Mouse (Mus musculus): ENCODE measurements around the gene Nans. TPM values are rescaled to one million over a fixed set of nuclear protein-coding genes. Genes with fewer than 3 reads are reported as not detected.
A peak's percentile ranks its signal among the peaks of the same experiment; 100 is the strongest.

Gene Nans
- polyA plus RNA-seq (2016; fragmentation: Nextera tagmentation; extraction: Ambion mirVana) = 85.6 and 90.7 TPM in 2 replicates

DNA sequence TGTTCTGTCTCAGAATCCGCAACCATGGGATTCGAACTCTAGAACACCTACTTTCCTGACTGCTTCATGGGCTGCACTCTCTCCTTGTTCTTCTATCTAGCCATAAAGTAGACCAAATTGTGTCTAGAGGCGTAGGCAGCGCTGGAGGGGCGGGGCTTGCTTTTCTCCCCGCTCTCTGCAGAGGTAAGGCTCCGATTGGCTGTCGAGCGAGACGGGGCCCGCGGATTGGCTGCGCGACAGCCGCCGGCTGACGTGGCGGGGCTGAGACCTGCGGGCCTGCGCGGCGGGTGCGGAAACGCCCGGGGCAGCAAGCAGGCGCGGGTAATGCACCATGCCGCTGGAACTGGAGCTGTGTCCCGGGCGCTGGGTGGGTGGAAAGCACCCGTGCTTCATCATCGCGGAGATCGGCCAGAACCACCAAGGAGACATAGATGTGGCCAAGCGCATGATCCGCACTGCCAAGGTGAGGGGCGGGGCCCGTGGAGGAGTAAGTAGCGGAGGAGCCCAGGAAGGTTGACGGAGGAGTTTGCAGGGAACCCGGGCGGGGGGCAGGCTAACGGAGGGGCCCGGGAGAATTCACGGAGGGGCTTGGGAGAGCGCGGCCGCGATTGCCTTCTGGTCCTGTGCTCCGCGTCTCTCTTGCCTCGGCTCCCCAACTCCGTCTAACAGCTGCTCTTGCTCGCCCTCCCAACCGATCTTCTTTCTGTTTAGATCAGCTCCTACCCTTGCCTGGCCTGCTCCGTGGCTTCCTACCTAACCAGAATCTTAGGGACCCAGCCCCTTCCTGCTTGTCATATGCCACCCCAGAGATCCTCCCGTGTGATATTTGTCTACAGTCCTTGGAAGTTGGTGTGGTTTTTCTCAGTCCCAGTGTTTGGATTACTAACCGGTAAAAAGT lies at the start of gene Nans:
Gene Nans, plus strand, starts transcription at position 221 of the 898 bp plus-strand sequence.
- WGBS = under 1% methylated on average over 58 of the region's 58 CpGs
- H3K9me3 ChIP-seq = no peaks in the 10 kb centered on the region
- ATAC-seq (ENCODE audit: insufficient number of reproducible peaks, insufficient read depth, low FRiP score, low TSS enrichment) = peak; percentile 93
- peak within 1 kb of the TSS; percentile 68 for H3K4me3 ChIP-seq
- H3K36me3 ChIP-seq = peaks cover 17% of the 10 kb centered on the region
- peak within 1 kb of the TSS; percentile 74 for H3K9ac ChIP-seq
- H3K27ac ChIP-seq = peak within 1 kb of the TSS; percentile 61
- H3K27me3 ChIP-seq = no peaks in the 10 kb centered on the region
- H3K4me1 ChIP-seq = peaks cover 8% of the 10 kb centered on the region
- H3K4me2 ChIP-seq (replicated peaks) = peak within 1 kb of the TSS; percentile 62

DNA sequence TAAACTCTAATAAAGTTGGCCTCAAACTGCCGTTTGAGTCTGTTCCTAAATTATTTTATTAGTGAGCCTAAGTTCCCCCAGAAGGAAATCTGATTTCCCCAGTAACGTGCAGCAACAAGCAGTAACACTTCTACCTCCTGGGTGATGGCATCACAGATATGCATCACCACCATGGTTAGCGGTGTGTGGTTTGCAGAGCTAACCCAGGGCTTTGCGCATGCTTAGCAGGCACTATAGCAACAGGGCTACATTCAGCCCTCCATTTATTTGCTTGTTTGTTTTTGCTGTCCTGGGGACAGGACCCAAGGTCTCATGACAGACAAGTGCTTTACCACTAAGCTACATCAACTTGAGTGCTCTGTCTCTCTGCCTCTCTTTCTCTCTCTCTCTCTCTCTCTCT lies 46.5 kb upstream of the Nans start:
- Histone ChIP-seq H3K4me3 (no peak overlapping the region), H3K4me2 (replicated peaks) (no peak overlapping the region), H3K9me3 (no peaks in the 10 kb centered on the region), H3K36me3 (no peaks in the 10 kb centered on the region), H3K27me3 (no peaks in the 10 kb centered on the region), H3K27ac (no peak overlapping the region), H3K9ac (no peak overlapping the region), H3K4me1 (0 out of 2 replicates have a peak, but pooled peaks cover 3% of the 10 kb centered on the region)
- WGBS = 78% methylated on average over 4 of the region's 4 CpGs
- no peak for ATAC-seq (ENCODE audit: insufficient number of reproducible peaks, insufficient read depth, low FRiP score, low TSS enrichment)

DNA sequence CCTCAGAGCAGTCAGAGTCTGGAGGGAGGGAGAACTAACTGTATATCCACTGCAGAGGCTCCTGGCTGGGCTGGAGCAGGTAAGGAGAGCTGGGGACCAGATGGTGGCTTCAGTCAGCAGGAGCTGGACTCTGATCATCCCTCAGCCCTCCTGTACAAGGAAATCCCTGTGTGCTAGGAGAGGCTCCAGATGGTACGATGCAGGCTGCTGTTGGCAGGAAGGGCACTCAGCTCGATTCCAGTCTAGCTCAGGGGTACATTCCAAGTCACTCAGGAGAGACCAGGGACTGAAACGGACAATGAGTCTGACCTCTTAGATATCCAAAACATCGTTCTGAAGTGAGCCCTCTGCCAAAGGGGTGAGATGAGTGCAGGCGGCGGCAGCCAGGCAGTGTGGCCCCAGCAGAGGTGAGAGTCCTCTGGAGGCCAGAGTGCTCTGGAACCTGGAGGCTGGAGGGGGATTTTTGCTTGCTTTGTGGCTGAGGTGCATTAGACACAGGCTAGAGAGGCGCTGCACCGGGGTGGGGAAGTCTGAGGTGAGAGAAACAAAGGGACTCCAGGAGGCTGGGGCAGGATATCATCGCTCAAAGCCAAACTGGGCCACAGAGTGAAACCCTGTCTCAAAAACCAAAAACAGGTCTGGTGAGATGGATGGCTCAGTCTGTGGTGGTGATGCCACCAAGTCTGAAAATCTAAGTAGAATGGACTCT lies 43.7 kb upstream of the Nans start:
- H3K4me2 ChIP-seq (replicated peaks) = no peak overlapping the region
- WGBS = 30% methylated on average over 9 of the region's 9 CpGs
- H3K9ac ChIP-seq = no peak overlapping the region
- ATAC-seq (ENCODE audit: insufficient number of reproducible peaks, insufficient read depth, low FRiP score, low TSS enrichment) = no peak
- H3K9me3 ChIP-seq = no peaks in the 10 kb centered on the region
- H3K36me3 ChIP-seq = no peaks in the 10 kb centered on the region
- no peak overlapping the region for H3K4me3 ChIP-seq
- H3K27ac ChIP-seq = no peak overlapping the region
- H3K27me3 ChIP-seq = no peaks in the 10 kb centered on the region
- 0 out of 2 replicates have a peak, but pooled peaks cover 3% of the 10 kb centered on the region for H3K4me1 ChIP-seq

DNA sequence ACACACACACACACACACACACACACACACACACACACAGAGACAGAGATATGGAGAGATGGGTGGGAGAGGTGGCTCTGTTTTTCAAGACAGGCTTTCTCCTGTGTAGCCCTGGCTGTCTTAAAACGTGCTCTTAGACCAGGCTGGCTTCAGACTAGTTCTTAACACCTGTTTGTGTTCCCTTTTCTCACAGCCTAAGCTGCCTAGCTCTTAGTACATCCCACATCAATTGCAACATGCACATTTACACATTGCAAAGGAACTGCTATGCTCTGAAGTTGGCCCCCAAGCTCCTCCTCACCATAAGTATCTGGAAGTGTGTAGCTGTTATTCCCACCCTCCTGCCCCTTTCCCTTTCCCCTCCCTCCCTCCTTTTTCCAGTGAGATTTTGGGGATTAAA lies 41.6 kb upstream of the Nans start:
- no peaks in the 10 kb centered on the region for H3K36me3 ChIP-seq
- H3K9me3 ChIP-seq = no peaks in the 10 kb centered on the region
- H3K27me3 ChIP-seq = no peaks in the 10 kb centered on the region
- H3K4me2 ChIP-seq (replicated peaks) = no peak overlapping the region
- H3K9ac ChIP-seq = no peak overlapping the region
- 0 out of 2 replicates have a peak, but pooled peaks cover 3% of the 10 kb centered on the region for H3K4me1 ChIP-seq
- ATAC-seq (ENCODE audit: insufficient number of reproducible peaks, insufficient read depth, low FRiP score, low TSS enrichment) = no peak
- H3K4me3 ChIP-seq = no peak overlapping the region
- 40% methylated on average over 1 of the region's 1 CpGs for WGBS
- no peak overlapping the region for H3K27ac ChIP-seq

DNA sequence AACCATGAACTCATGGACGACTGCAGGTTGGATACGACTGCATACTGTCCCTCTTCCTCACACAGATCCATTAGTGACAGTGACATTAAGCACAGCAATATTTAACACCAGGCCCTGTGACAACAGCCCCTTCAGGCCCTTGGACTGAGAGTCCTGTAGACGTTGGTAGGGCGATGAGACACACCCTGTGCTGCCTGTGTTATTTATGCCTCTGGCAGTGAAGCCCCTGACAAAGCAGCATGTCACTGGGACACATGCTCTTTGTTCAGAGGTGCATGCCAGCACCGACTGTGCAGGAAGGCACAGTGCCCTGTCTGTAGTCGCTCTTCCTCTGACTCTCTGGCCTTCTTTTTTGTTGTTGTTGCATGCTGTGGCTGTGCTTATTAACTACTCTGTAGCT lies 40.2 kb upstream of the Nans start:
- Histone ChIP-seq H3K4me1 (peaks cover 15% of the 10 kb centered on the region), H3K4me3 (no peak overlapping the region)

DNA sequence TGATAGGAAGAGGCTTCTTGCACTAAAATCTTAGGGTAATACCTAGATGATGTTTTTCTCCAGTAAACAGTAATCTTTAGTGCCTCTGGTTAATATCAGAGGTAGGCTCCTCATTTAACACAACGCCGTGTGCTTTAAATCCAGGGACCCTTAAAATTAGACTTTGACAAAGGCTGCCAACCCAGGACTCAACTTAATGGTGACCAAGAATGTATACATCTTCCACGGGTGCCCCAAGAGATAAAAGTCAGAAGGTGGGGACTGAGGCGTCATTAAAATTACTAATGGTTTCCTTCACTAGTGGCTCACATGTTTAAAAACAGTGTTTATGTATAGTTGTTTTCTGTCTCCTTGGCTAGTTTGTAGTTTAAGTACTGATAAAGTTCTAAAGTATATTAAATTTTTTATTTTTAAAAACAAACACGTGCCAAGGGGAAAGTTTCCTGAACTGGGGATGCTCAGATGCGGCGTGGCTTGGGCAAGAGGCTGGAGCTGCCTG lies 39.0 kb upstream of the Nans start:
- Histone ChIP-seq H3K27ac (peak overlapping the region; percentile 100), H3K9ac (peak overlapping the region; percentile 99), H3K9me3 (no peaks in the 10 kb centered on the region), H3K4me2 (replicated peaks) (peak overlapping the region; percentile 86), H3K27me3 (no peaks in the 10 kb centered on the region), H3K36me3 (no peaks in the 10 kb centered on the region), H3K4me3 (peak overlapping the region; percentile 88), H3K4me1 (peaks cover 24% of the 10 kb centered on the region)
- WGBS = 28% methylated on average over 7 of the region's 7 CpGs
- no peak for ATAC-seq (ENCODE audit: insufficient number of reproducible peaks, insufficient read depth, low FRiP score, low TSS enrichment)

More for the DNA sequence above, 40.2 kb upstream of the Nans start:
- no peak for ATAC-seq (ENCODE audit: insufficient number of reproducible peaks, insufficient read depth, low FRiP score, low TSS enrichment)
- WGBS = 30% methylated on average over 6 of the region's 6 CpGs
- no peak overlapping the region for H3K27ac ChIP-seq
- no peaks in the 10 kb centered on the region for H3K36me3 ChIP-seq
- H3K9me3 ChIP-seq = no peaks in the 10 kb centered on the region
- no peaks in the 10 kb centered on the region for H3K27me3 ChIP-seq
- H3K9ac ChIP-seq = no peak overlapping the region
- H3K4me2 ChIP-seq (replicated peaks) = no peak overlapping the region

DNA sequence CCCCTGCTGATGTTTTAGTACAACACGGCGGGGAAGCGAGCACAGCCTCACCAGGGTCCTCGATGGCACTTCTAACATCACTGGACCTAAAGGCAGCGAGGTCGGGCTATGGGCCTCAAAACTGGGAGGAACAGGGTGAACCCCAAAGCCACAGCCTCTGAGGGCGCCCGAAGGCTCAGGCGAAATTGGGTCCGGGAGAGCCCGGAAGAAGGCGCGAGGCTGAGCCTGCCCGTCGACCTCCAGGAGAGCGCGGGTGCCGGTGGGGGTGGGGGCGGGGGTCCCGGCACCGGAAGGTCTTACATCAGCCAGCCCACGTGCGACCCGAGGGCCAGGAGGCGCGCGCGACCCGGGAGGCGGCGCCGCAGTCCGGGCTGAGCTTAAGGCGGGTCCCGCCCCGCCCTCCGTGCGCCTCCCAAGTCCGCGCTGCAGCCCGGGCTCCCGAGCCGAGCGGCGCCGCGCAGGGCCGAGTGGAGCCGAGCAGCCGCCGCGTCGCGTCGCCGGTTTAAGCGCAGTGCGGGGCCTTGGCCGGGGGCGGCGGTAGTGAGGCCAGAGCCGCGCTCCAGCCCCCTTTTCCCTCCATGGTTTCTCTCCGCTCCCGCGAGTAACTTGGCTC lies 38.4 kb upstream of the Nans start, which contains the start of gene Anp32b:
Gene Anp32b, plus strand, starts transcription at position 384 of the 613 bp plus-strand sequence.
- H3K36me3 ChIP-seq = no peaks in the 10 kb centered on the region
- peak within 1 kb of the TSS; percentile 99 for H3K9ac ChIP-seq
- peak within 1 kb of the TSS; percentile 86 for H3K4me2 ChIP-seq (replicated peaks)
- WGBS = under 1% methylated on average over 64 of the region's 66 CpGs
- peaks cover 27% of the 10 kb centered on the region for H3K4me1 ChIP-seq
- no peaks in the 10 kb centered on the region for H3K27me3 ChIP-seq
- peak within 1 kb of the TSS; percentile 88 for H3K4me3 ChIP-seq
- peak within 1 kb of the TSS; percentile 100 for H3K27ac ChIP-seq
- peak; percentile 95 for ATAC-seq (ENCODE audit: insufficient number of reproducible peaks, insufficient read depth, low FRiP score, low TSS enrichment)
- no peaks in the 10 kb centered on the region for H3K9me3 ChIP-seq

DNA sequence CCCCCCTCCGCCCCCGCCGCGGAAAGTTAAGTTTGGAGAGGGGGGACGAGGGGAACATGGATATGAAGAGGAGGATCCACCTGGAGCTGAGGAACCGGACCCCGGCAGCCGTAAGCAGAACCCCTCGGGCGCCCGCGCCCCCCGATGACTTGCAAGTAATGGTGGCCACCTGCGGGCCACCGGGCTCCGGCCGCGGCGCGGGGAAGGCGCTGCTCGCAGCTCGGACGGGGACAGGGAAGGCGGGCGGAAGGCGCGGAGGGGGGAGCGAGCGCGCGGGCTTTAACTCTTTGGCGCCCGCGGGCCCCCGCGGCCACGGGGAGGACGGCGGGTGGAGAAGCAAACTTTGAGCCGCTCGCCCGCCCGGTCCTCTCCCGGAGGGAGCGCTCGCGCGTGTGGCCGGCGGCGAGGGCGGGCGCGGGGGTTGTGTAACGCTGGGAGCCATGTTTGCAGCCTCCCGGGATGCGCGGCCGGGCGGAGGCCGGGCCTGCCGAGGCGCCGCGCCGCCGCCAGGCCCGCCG lies 37.7 kb upstream of the Nans start:
- no peaks in the 10 kb centered on the region for H3K36me3 ChIP-seq
- peak; percentile 16; the same call in 1 of the 2 replicates for ATAC-seq (ENCODE audit: insufficient number of reproducible peaks, insufficient read depth, low FRiP score, low TSS enrichment)
- H3K9ac ChIP-seq = peak overlapping the region; percentile 99
- H3K4me1 ChIP-seq = peaks cover 28% of the 10 kb centered on the region
- peak overlapping the region; percentile 88 for H3K4me3 ChIP-seq
- H3K27me3 ChIP-seq = no peaks in the 10 kb centered on the region
- no peaks in the 10 kb centered on the region for H3K9me3 ChIP-seq
- H3K4me2 ChIP-seq (replicated peaks) = peak overlapping the region; percentile 86; the same call in 1 of the 2 replicates
- H3K27ac ChIP-seq = peak overlapping the region; percentile 100
- under 1% methylated on average over 61 of the region's 70 CpGs for WGBS

DNA sequence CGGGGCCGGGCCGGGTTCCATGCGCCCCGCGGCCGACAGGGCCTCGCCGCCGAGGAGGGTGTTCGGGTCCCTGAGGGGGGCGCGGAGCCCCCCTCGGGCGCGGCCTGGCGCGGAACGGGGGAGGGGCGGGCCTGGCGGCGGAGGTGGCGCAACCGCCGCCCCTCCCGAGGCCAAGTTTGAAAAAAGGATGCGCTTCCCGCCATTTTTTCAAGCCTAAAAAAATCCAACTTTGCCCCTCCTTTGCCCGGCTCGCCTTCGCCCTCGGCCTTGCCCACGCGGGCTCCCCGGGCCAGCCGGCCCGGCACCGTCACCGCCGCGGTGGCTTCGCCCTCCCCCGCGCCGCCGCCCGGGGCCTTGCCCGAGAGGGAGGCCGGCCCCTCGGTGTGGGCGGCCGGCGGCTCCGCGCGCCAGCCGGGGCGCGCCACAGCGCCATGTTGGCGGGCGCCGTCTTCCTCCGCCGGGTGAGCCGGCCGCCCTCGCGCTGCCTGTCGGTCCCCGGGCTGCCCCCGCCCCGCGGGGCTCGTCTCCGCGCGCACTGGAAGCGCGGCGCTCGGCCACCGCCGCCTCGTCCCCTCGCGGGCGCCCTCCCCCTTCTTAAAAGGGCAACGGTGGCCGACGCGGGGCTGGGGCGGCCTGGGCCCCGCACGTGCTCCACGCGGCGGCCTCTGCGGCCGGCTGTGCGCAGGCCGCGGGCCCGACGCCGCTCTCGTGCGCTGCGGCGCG lies 37.1 kb upstream of the Nans start:
- under 1% methylated on average over 94 of the region's 111 CpGs for WGBS
- H3K9me3 ChIP-seq = no peaks in the 10 kb centered on the region
- no peaks in the 10 kb centered on the region for H3K36me3 ChIP-seq
- peak overlapping the region; percentile 88 for H3K4me3 ChIP-seq
- peaks cover 28% of the 10 kb centered on the region for H3K4me1 ChIP-seq
- no peaks in the 10 kb centered on the region for H3K27me3 ChIP-seq
- ATAC-seq (ENCODE audit: insufficient number of reproducible peaks, insufficient read depth, low FRiP score, low TSS enrichment) = no peak
- peak overlapping the region; percentile 99 for H3K9ac ChIP-seq
- peak overlapping the region; percentile 86 for H3K4me2 ChIP-seq (replicated peaks)
- H3K27ac ChIP-seq = peak overlapping the region; percentile 100

DNA sequence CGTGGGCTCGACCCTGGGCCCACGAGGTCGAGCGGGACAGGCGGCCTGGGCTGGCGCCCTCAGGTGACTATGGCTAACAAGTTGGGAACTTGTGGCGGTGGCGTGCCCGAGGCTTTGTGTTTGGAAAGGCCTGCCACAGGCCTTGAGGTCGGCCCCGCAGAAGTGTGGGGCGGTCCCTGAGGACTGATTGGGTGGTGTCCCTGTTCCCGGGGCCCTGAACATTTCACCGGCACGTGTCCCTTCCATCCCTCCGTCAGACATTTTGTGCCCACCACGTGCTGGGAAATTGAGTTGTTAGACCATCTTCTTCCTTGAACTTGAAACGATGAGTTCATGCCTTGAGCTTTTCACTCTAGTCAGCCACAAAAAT lies 36.6 kb upstream of the Nans start:
- Histone ChIP-seq H3K9me3 (no peaks in the 10 kb centered on the region), H3K9ac (peak overlapping the region; percentile 99), H3K4me3 (peak overlapping the region; percentile 88), H3K4me2 (replicated peaks) (peak overlapping the region; percentile 86), H3K27ac (peak overlapping the region; percentile 100), H3K36me3 (no peaks in the 10 kb centered on the region), H3K27me3 (no peaks in the 10 kb centered on the region), H3K4me1 (peaks cover 28% of the 10 kb centered on the region)
- WGBS = under 1% methylated on average over 19 of the region's 19 CpGs
- no peak for ATAC-seq (ENCODE audit: insufficient number of reproducible peaks, insufficient read depth, low FRiP score, low TSS enrichment)

Data from embryonic facial prominence, embryonic 12.5 days (tissue).